Mouse (Mus musculus): ENCODE results near the gene Syngr4. TPM values are rescaled to one million over a fixed set of nuclear protein-coding genes. Genes with fewer than 3 reads are reported as not detected.

Syngr4 gene
- total and polyA plus RNA-seq, 2 experiments from 2014 or later = 0.51 TPM; not detected in 1

- 0 out of 2 replicates have a peak, but pooled peaks cover 6% of the 10 kb centered on the region for H3K4me1 ChIP-seq (ENCODE audit: insufficient read depth, low read length)
- no peak for TF ChIP-seq CTCF (IDR thresholded peaks at IDR 0.05; ENCODE audit: low read depth)
- H3K36me3 ChIP-seq (ENCODE audit: insufficient read depth, low read length) = no peaks in the 10 kb centered on the region
- H3K27me3 ChIP-seq (ENCODE audit: insufficient read depth, low read length) = no peaks in the 10 kb centered on the region
- ATAC-seq = no peak
- no peak overlapping the region for H3K9ac ChIP-seq (replicated peaks; ENCODE audit: low read length)
- H3K27ac ChIP-seq = no peak overlapping the region
- H3K9me3 ChIP-seq (ENCODE audit: low read length) = no peaks in the 10 kb centered on the region
- WGBS = 89% methylated on average over 7 of the region's 7 CpGs
- H3K4me3 ChIP-seq (ENCODE audit: low read length) = no peak overlapping the region
- H3K4me2 ChIP-seq (ENCODE audit: low read depth, low read length) = no peak overlapping the region
- no peak for DNase-seq (ENCODE audit: low spot score)
Measured at GRCm38 (mm10) chr7:45862804-45863203, 33.7 kb downstream of the Syngr4 start.

- Histone ChIP-seq H3K4me3 (ENCODE audit: low read length) (no peak overlapping the region), H3K4me1 (ENCODE audit: insufficient read depth, low read length) (no peaks in the 10 kb centered on the region), H3K9ac (replicated peaks; ENCODE audit: low read length) (no peak overlapping the region), H3K9me3 (ENCODE audit: low read length) (no peaks in the 10 kb centered on the region), H3K27ac (no peak overlapping the region), H3K4me2 (ENCODE audit: low read depth, low read length) (no peak overlapping the region), H3K36me3 (ENCODE audit: insufficient read depth, low read length) (no peaks in the 10 kb centered on the region), H3K27me3 (ENCODE audit: insufficient read depth, low read length) (no peaks in the 10 kb centered on the region)
- no peak for TF ChIP-seq CTCF (IDR thresholded peaks at IDR 0.05; ENCODE audit: low read depth)
- no peak for ATAC-seq
- 68% methylated on average over 4 of the region's 4 CpGs for WGBS
- DNase-seq (ENCODE audit: low spot score) = no peak
Measured at GRCm38 (mm10) chr7:45859008-45859407, 37.5 kb downstream of the Syngr4 start.

DNA sequence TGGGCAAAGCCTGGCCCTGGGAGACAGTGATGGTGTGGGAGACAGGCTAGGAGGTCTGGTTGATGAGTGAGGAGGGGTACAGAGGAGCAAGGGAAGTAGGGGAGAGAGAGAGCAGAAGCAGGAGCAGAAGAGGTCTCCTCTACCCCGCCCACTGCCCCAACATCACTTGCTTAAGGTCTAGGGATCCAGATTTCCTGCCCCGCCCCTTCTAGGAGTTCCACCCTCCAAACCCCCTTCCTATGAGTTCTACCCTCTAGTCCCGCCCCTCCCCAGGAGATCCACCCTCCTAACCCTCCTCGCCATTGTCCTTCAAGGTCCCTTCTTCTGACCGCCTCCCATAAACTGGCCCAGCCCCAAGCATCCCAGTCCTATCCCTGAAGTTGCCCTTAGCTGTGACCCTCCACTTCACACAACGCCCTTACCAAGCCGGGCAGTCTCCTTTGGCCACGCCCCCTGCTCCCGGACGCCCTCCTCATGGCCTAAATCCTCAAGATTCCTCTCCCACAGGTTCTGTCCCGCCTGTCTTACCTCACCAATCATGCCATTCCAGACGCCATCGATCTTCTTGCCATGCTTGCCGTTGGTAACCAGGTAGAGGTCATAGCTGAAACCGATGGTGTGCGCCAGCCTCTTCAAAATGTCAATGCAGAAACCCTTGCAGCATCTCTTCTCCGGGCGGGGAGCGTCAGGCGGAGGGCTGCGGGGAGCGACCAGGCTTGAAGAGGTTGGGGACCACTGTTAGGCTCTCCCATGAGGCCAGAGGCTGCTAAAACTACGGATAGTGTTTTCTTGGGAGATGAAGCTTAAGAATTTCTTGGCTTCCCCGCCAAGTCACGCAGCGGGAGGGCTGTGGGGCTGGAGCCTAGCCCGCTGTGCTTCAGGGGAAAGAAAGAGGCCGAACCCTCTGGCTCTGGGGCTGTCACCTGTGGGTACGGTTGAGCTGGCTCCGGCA, 39.3 kb downstream of the Syngr4 start:
- Histone ChIP-seq H3K4me3 (ENCODE audit: low read length) (peak overlapping the region; percentile 26), H3K4me2 (ENCODE audit: low read depth, low read length) (peak overlapping the region; percentile 53), H3K36me3 (ENCODE audit: insufficient read depth, low read length) (no peaks in the 10 kb centered on the region), H3K9ac (replicated peaks; ENCODE audit: low read length) (no peak overlapping the region), H3K4me1 (ENCODE audit: insufficient read depth, low read length) (no peaks in the 10 kb centered on the region), H3K27me3 (ENCODE audit: insufficient read depth, low read length) (no peaks in the 10 kb centered on the region), H3K9me3 (ENCODE audit: low read length) (no peaks in the 10 kb centered on the region), H3K27ac (no peak overlapping the region)
- 10% methylated on average over 29 of the region's 30 CpGs for WGBS
- peak; percentile 38 for DNase-seq (ENCODE audit: low spot score)
- ATAC-seq = peak; percentile 44; the same call in 1 of the 2 replicates
- TF ChIP-seq CTCF (IDR thresholded peaks at IDR 0.05; ENCODE audit: low read depth) = no peak

GRCm38 (mm10) chr7:45853089-45853488, 43.4 kb downstream of the Syngr4 start:
- no peaks in the 10 kb centered on the region; the same call in 1 of the 2 replicates for H3K36me3 ChIP-seq (ENCODE audit: insufficient read depth, low read length)
- DNase-seq (ENCODE audit: low spot score) (no peak), ATAC-seq (no peak)
- no peak overlapping the region for H3K9ac ChIP-seq (replicated peaks; ENCODE audit: low read length)
- no peak overlapping the region for H3K27ac ChIP-seq
- WGBS = 85% methylated on average over 12 of the region's 12 CpGs
- no peaks in the 10 kb centered on the region for H3K9me3 ChIP-seq (ENCODE audit: low read length)
- no peaks in the 10 kb centered on the region for H3K4me1 ChIP-seq (ENCODE audit: insufficient read depth, low read length)
- no peaks in the 10 kb centered on the region for H3K27me3 ChIP-seq (ENCODE audit: insufficient read depth, low read length)
- H3K4me2 ChIP-seq (ENCODE audit: low read depth, low read length) = no peak overlapping the region
- TF ChIP-seq CTCF (IDR thresholded peaks at IDR 0.05; ENCODE audit: low read depth) = no peak
- no peak overlapping the region for H3K4me3 ChIP-seq (ENCODE audit: low read length)

DNA sequence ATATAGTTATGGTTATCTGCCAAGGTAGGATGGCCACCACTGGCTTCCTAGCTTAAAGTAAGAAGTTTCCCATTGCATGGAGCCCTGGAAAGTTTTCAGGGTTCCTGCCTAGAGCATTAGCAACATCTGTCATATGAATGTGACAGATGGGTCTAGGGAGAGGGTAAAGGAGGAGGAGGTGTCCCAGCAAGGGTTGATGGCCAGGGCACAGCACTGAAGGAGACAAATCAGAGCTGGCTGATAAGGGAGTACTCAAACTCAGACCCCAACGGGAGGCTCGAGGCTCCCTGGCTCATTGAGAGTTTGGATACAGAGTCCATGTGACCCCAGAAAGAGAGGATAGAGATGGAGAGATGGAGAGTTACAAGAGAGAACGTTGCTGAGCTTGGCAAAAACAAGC, 45.9 kb downstream of the Syngr4 start:
- no peak overlapping the region for H3K27ac ChIP-seq
- H3K4me1 ChIP-seq (ENCODE audit: insufficient read depth, low read length) = no peaks in the 10 kb centered on the region
- no peak overlapping the region for H3K4me2 ChIP-seq (ENCODE audit: low read depth, low read length)
- H3K36me3 ChIP-seq (ENCODE audit: insufficient read depth, low read length) = no peaks in the 10 kb centered on the region; the same call in 1 of the 2 replicates
- WGBS = 75% methylated on average over 3 of the region's 3 CpGs
- H3K9me3 ChIP-seq (ENCODE audit: low read length) = no peaks in the 10 kb centered on the region
- TF ChIP-seq CTCF (IDR thresholded peaks at IDR 0.05; ENCODE audit: low read depth) = no peak
- no peak overlapping the region for H3K4me3 ChIP-seq (ENCODE audit: low read length)
- no peak overlapping the region for H3K9ac ChIP-seq (replicated peaks; ENCODE audit: low read length)
- no peak for ATAC-seq
- no peaks in the 10 kb centered on the region for H3K27me3 ChIP-seq (ENCODE audit: insufficient read depth, low read length)
- DNase-seq (ENCODE audit: low spot score) = no peak

DNA sequence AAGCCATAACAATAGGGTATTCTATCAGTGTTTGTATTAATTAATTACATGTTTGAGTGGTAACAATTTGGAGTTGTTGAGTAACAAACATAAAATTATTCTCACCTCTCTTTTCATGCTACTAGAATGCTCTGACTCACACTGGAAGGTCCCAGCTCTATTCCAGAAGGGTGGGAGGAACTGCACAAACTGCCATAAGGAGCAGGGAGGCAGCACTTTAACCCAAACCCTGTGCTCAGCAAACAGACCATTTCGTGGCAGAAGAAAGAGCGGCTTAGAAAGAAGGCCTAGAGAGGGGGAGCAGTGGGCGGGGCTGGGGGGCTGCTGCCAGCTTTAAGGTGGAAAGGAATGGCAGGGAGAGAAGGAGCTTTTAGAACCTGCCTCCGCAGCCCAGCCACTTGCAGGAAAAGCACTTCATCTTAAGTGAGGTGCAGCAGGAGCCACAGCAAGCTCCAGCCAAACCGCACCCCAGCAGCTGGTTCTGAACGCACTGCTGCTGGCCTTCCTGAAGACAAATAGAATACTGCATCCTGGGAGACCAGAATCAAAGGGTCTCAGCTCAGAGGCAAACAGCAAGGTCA, 48.0 kb downstream of the Syngr4 start:
- Histone ChIP-seq H3K9me3 (ENCODE audit: low read length) (no peaks in the 10 kb centered on the region), H3K4me1 (ENCODE audit: insufficient read depth, low read length) (no peaks in the 10 kb centered on the region), H3K4me2 (ENCODE audit: low read depth, low read length) (no peak overlapping the region), H3K27ac (no peak overlapping the region), H3K4me3 (ENCODE audit: low read length) (no peak overlapping the region), H3K27me3 (ENCODE audit: insufficient read depth, low read length) (no peaks in the 10 kb centered on the region), H3K9ac (replicated peaks; ENCODE audit: low read length) (no peak overlapping the region), H3K36me3 (ENCODE audit: insufficient read depth, low read length) (no peaks in the 10 kb centered on the region; the same call in 1 of the 2 replicates)
- no peak for TF ChIP-seq CTCF (IDR thresholded peaks at IDR 0.05; ENCODE audit: low read depth)
- no peak for DNase-seq (ENCODE audit: low spot score)
- ATAC-seq = no peak
- 20% methylated on average over 6 of the region's 6 CpGs for WGBS

Data from hindbrain, postnatal 0 days (tissue).